Mouse (Mus musculus) limb, embryonic 11.5 days (tissue): ENCODE measurements around the gene Ssna1. TPM values are rescaled to one million over a fixed set of nuclear protein-coding genes. Genes with fewer than 3 reads are reported as not detected.
A peak's percentile ranks its signal among the peaks of the same experiment; 100 is the strongest.
"Not testable (repeated sequence)": the region's sequence is repeated elsewhere in the genome, so short reads cannot be mapped to it uniquely, and the experiment has no call there.

Experiments used
- ATAC-seq: fragments of 200-750 bp; cut with Nextera tagmentation; 2 replicates; pipeline ENCODE4 v1.8.0; 2017; ENCODE audit warnings: low read depth; ENCODE audit not compliant: insufficient number of reproducible peaks, low FRiP score, low TSS enrichment
- DNase-seq: peaks from one replicate; pipeline ENCODE4 v3.0.0-alpha.2; 2015; ENCODE audit warnings: low spot score
- H3K27ac ChIP-seq: fragments of 300-500 bp; sonication (generic); replicated peaks from 2 replicates; pipeline ENCODE4 v1.5.1; 2014; ENCODE audit warnings: low read depth, mild to moderate bottlenecking, low read length
- H3K27me3 ChIP-seq: fragments of 300-500 bp; sonication (generic); 2 replicates; pipeline ENCODE4 v1.6.1; 2014; ENCODE audit warnings: mild to moderate bottlenecking, low read length, mixed read lengths; ENCODE audit not compliant: control insufficient read depth, insufficient read depth
- H3K36me3 ChIP-seq: fragments of 300-500 bp; sonication (generic); 2 replicates; pipeline ENCODE4 v1.6.1; 2014; ENCODE audit warnings: mild to moderate bottlenecking, low read length, moderate library complexity, mixed read lengths; ENCODE audit not compliant: control insufficient read depth, insufficient read depth
- H3K4me1 ChIP-seq: fragments of 300-500 bp; sonication (generic); 2 replicates; pipeline ENCODE4 v1.6.1; 2014; ENCODE audit warnings: low read length, mixed read lengths; ENCODE audit not compliant: control insufficient read depth, insufficient read depth
- H3K4me2 ChIP-seq: fragments of 300-500 bp; sonication (generic); 2 replicates; pipeline ENCODE4 v1.6.1; 2014; ENCODE audit warnings: low read depth, mild to moderate bottlenecking, moderate library complexity; ENCODE audit not compliant: severe bottlenecking
- H3K4me3 ChIP-seq: fragments of 300-500 bp; sonication (generic); 2 replicates; pipeline ENCODE4 v1.5.1; 2014; ENCODE audit warnings: low read depth, low read length
- H3K9ac ChIP-seq: fragments of 300-500 bp; sonication (generic); 2 replicates; pipeline ENCODE4 v1.6.1; 2014; ENCODE audit warnings: mild to moderate bottlenecking, low read length
- H3K9me3 ChIP-seq: fragments of 300-500 bp; sonication (generic); 2 replicates; pipeline ENCODE4 v1.6.1; 2016; ENCODE audit warnings: low read length; ENCODE audit not compliant: control insufficient read depth
- WGBS: fragments of 180-500 bp; shearing (Covaris S2); extraction: QIAGEN DNeasy Blood & Tissue Kit; methylation state at CpG from one replicate; pipeline ENCODE4 v1.1.7; 2014; 5-methylcytosine and 5-hydroxymethylcytosine counted together
- polyA plus RNA-seq: library from polyadenylated mRNA; unstranded; fragments of >200 nt; fragmentation: Nextera tagmentation; extraction: Ambion mirVana; gene quantifications from 2 replicates; pipeline ENCODE4 v1.2.1, GENCODE M21; 2014

Ssna1 gene
- polyA plus RNA-seq, 1 experiment from 2014 or later, result 237 TPM

- 66% methylated on average over 2 of the region's 2 CpGs for WGBS
- Histone ChIP-seq H3K4me2 (no peak overlapping the region), H3K4me3 (no peak overlapping the region), H3K4me1 (peaks cover 13% of the 10 kb centered on the region), H3K27me3 (peaks cover 9% of the 10 kb centered on the region), H3K27ac (no peak overlapping the region), H3K36me3 (no peaks in the 10 kb centered on the region), H3K9me3 (no peaks in the 10 kb centered on the region), H3K9ac (no peak overlapping the region)
- ATAC-seq (no peak), DNase-seq (no peak)
These were observed 13.4 kb downstream of the Ssna1 start for GRCm38 (mm10) chr2:25258887-25259286.

GRCm38 (mm10) chr2:25257250-25257649 is 15.0 kb downstream of the Ssna1 start:
- not testable (repeated sequence) for H3K4me2 ChIP-seq, H3K4me3 ChIP-seq, ATAC-seq, H3K36me3 ChIP-seq, H3K4me1 ChIP-seq, H3K9ac ChIP-seq, H3K27me3 ChIP-seq, H3K9me3 ChIP-seq, DNase-seq, H3K27ac ChIP-seq
- 89% methylated on average over 5 of the region's 5 CpGs for WGBS

GRCm38 (mm10) chr2:25256443-25257109 is 15.7 kb downstream of the Ssna1 start:
- H3K27me3 ChIP-seq, H3K4me1 ChIP-seq, H3K36me3 ChIP-seq, H3K9me3 ChIP-seq, H3K9ac ChIP-seq, H3K27ac ChIP-seq, ATAC-seq: not testable (repeated sequence)
- peak overlapping the region; percentile 99 for H3K4me2 ChIP-seq
- 60% methylated on average over 11 of the region's 12 CpGs for WGBS
- H3K4me3 ChIP-seq, result peak overlapping the region; percentile 99
- peak; percentile 49 for DNase-seq

- under 1% methylated on average over 39 of the region's 39 CpGs for WGBS
- H3K4me2 ChIP-seq, result peak within 1 kb of the TSS; percentile 99
- no peaks in the 10 kb centered on the region for H3K27me3 ChIP-seq
- H3K4me1 ChIP-seq, result peaks cover 5% of the 10 kb centered on the region; the same call in 1 of the 2 replicates
- H3K27ac ChIP-seq, result peak within 1 kb of the TSS; percentile 59; the same call in 1 of the 2 replicates
- peak within 1 kb of the TSS; percentile 88 for H3K9ac ChIP-seq
- ATAC-seq (peak; percentile 87), DNase-seq (peak; percentile 97)
- no peaks in the 10 kb centered on the region for H3K9me3 ChIP-seq
- H3K4me3 ChIP-seq, result peak within 1 kb of the TSS; percentile 99
- 0 out of 2 replicates have a peak, but pooled peaks cover 2% of the 10 kb centered on the region for H3K36me3 ChIP-seq
These were observed 16.9 kb downstream of the Ssna1 start, which contains the start of gene Tmem203 for GRCm38 (mm10) chr2:25255284-25255779. TSS of gene Tmem203 (plus strand) at chr2:25255439.

- no peaks in the 10 kb centered on the region for H3K9me3 ChIP-seq
- no peak overlapping the region for H3K27ac ChIP-seq
- no peak overlapping the region for H3K4me3 ChIP-seq
- DNase-seq, result no peak
- ATAC-seq, result no peak
- no peaks in the 10 kb centered on the region for H3K27me3 ChIP-seq
- H3K9ac ChIP-seq, result no peak overlapping the region
- no peak overlapping the region for H3K4me2 ChIP-seq
- H3K4me1 ChIP-seq, result peaks cover 5% of the 10 kb centered on the region; the same call in 1 of the 2 replicates
- peaks cover 5% of the 10 kb centered on the region for H3K36me3 ChIP-seq
- 91% methylated on average over 1 of the region's 1 CpGs for WGBS
These were observed 19.9 kb downstream of the Ssna1 start for GRCm38 (mm10) chr2:25252331-25252730.

- H3K9me3 ChIP-seq, result no peaks in the 10 kb centered on the region
- H3K27ac ChIP-seq, result no peak within 1 kb of the TSS
- no peak within 1 kb of the TSS for H3K9ac ChIP-seq
- H3K4me1 ChIP-seq, result 0 out of 2 replicates have a peak, but pooled peaks cover 3% of the 10 kb centered on the region
- WGBS, result 91% methylated on average over 10 of the region's 10 CpGs
- no peak for ATAC-seq
- no peak within 1 kb of the TSS for H3K4me2 ChIP-seq
- no peak for DNase-seq
- peaks cover 21% of the 10 kb centered on the region for H3K27me3 ChIP-seq
- no peak within 1 kb of the TSS for H3K4me3 ChIP-seq
- peaks cover 11% of the 10 kb centered on the region for H3K36me3 ChIP-seq
These were observed 25.8 kb downstream of the Ssna1 start, which contains the start of gene AL732309.1 for GRCm38 (mm10) chr2:25246183-25247072. TSS of gene AL732309.1 (minus strand) at chr2:25246863.

- Histone ChIP-seq H3K4me2 (no peak overlapping the region), H3K4me1 (peaks cover 11% of the 10 kb centered on the region; the same call in 1 of the 2 replicates), H3K9me3 (no peaks in the 10 kb centered on the region), H3K4me3 (no peak overlapping the region), H3K9ac (no peak overlapping the region), H3K36me3 (peaks cover 9% of the 10 kb centered on the region), H3K27ac (no peak overlapping the region), H3K27me3 (peaks cover 28% of the 10 kb centered on the region)
- DNase-seq (no peak), ATAC-seq (no peak)
- WGBS, result 90% methylated on average over 4 of the region's 4 CpGs
These were observed 28.1 kb downstream of the Ssna1 start for GRCm38 (mm10) chr2:25244144-25244543.

- no peak overlapping the region for H3K4me2 ChIP-seq
- H3K9me3 ChIP-seq, result no peaks in the 10 kb centered on the region
- H3K4me1 ChIP-seq, result peaks cover 11% of the 10 kb centered on the region; the same call in 1 of the 2 replicates
- no peak overlapping the region for H3K4me3 ChIP-seq
- DNase-seq (no peak), ATAC-seq (no peak)
- H3K9ac ChIP-seq, result no peak overlapping the region
- WGBS, result 79% methylated on average over 8 of the region's 8 CpGs
- H3K36me3 ChIP-seq, result peaks cover 9% of the 10 kb centered on the region
- H3K27ac ChIP-seq, result no peak overlapping the region
- H3K27me3 ChIP-seq, result peaks cover 29% of the 10 kb centered on the region
These were observed 28.9 kb downstream of the Ssna1 start for GRCm38 (mm10) chr2:25243342-25243741.
